Mouse (Mus musculus) cerebellum, postnatal 10 days (tissue): Measurements from ENCODE around the gene Padi6.

Source experiments
- DNase-seq, 2 experiments: peaks; one replicate each; pipeline ENCODE4 v3.0.0; 2021; ENCODE audit warnings: mixed read lengths in 2 of 2

Padi6 gene

GRCm38 (mm10) chr4:140680731-140681397, 61.6 kb downstream of the Padi6 start:
- no peak for DNase-seq

GRCm38 (mm10) chr4:140679723-140680380, 62.6 kb downstream of the Padi6 start:
- peak; percentile 93 to 97 for DNase-seq

DNA sequence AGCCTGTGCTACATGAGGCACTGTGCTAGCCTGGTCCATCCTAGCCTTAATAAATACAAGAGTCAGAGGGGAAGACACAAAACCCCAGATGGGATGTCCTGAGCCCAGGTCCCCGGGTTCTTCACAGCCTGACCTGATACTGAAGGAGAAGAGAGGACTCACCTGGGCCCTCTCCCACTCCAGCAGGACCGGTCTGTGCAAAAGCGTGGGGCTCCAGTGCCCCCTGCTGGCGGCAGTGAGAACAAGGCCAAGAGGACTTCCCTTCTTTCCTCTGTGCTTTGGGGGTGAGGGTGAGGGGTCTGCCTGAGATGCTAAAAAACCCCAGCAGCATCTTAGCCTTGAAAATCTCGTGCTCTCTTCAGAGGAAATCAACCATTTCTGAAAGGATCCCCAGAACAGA, 63.4 kb downstream of the Padi6 start:
- peak; percentile 78 to 80 for DNase-seq
